Mouse (Mus musculus): ENCODE measurements around the gene Trappc2l.

DNA sequence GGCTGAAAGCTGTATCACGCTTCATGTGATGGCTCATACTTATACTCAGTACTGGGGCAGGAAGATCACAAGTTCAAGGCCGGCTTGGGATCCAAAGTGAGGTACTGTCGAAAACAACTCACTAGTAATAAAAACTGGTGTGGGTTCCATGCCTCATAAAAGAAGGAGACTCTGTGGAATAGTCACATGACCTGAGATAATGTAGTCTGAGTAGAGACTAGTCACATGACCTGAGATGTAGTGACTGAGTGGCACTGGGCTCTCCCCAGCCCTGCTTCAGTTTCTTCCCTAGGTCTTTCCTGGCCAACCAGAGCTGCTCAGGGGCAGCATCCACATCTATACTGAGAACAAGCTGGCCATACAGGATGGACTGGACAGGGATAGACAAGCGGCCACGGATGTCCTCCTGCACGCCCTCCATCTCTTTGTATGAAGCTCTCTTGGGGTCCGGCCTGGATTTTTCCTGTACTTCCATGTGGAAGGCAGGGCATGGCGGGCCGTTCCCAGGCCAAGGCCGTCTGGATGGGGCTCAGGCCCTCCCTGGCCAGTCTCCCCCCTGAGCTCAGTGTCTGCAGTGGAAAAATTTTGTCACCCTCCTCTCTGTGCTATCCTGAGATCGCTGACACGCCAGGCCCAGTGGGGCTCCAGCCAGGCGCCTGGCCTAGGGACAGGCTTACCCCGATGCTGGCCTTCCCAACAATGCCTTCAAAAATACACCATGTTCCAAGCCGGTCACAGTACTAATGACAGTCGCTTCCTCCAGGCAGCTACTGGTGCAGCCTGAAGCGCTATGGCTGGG lies 12.6 kb downstream of the Trappc2l start:
- TF ChIP-seq CTCF (IDR thresholded peaks at IDR 0.05; ENCODE audit: low read depth) (no peak), EP300 (optimal IDR thresholded peaks at IDR 0.05) (no peak)

Measured in stomach, postnatal 0 days (tissue).